Mouse (Mus musculus) cerebellum, adult 2 months (tissue): Measurements from ENCODE around the gene Lrrk1. TPM values are rescaled to one million over a fixed set of nuclear protein-coding genes. Genes with fewer than 3 reads are reported as not detected.

ENCODE experiments used
- DNase-seq, 2 experiments: peaks; one replicate each; pipeline ENCODE4 v3.0.0; 2021
- H3K27ac ChIP-seq: fragments of 200-500 bp; 2 replicates; pipeline ENCODE4 v1.5.1; 2012; ENCODE audit warnings: low read length, control low read depth, inconsistent platforms; ENCODE audit not compliant: insufficient read depth
- H3K27me3 ChIP-seq: fragments of 200-500 bp; 2 replicates; pipeline ENCODE4 v1.6.1; 2012; ENCODE audit warnings: inconsistent platforms, mild to moderate bottlenecking, low read length, moderate library complexity; ENCODE audit not compliant: control insufficient read depth, insufficient read depth
- H3K4me1 ChIP-seq: fragments of 200-500 bp; 2 replicates; pipeline ENCODE4 v1.6.1; 2011; ENCODE audit warnings: low read length; ENCODE audit not compliant: control insufficient read depth, insufficient read depth
- H3K4me3 ChIP-seq: fragments of 200-500 bp; replicated peaks from 2 replicates; pipeline ENCODE3; 2011; ENCODE audit warnings: mild to moderate bottlenecking, low read depth, low read length, control low read depth; ENCODE audit not compliant: insufficient read depth
- CTCF ChIP-seq: fragments of 200-500 bp; IDR thresholded peaks from 2 replicates; pipeline ENCODE4 v1.5.1; 2011; ENCODE audit warnings: low read depth, mild to moderate bottlenecking, control low read depth, low read length, moderate library complexity, borderline replicate concordance; ENCODE audit not compliant: insufficient read depth
- POLR2A ChIP-seq: fragments of 200-500 bp; IDR thresholded peaks from 2 replicates; pipeline ENCODE4 v1.6.1; 2011; ENCODE audit warnings: low read length, control low read depth, borderline replicate concordance; ENCODE audit not compliant: insufficient read depth
- WGBS: fragments of 180-500 bp; shearing (Covaris S2); methylation state at CpG from one replicate; pipeline ENCODE4 v1.1.7; 2018; 5-methylcytosine and 5-hydroxymethylcytosine counted together
- polyA plus RNA-seq: library from polyadenylated mRNA; depleted of rRNA; stranded (reverse); fragments of >200 nt; gene quantifications from 2 replicates; pipeline ENCODE4 v1.2.3, GENCODE M21; 2012

Gene Lrrk1
- polyA plus RNA-seq, 1 experiment = 2.6 TPM

GRCm38 (mm10) chr7:66259436-66260206, 128.5 kb downstream of the Lrrk1 start:
- Histone ChIP-seq H3K4me3 (no peak overlapping the region), H3K27ac (no peak overlapping the region), H3K4me1 (peaks cover 26% of the 10 kb centered on the region), H3K27me3 (no peaks in the 10 kb centered on the region)
- TF ChIP-seq CTCF = no peak
- TF ChIP-seq POLR2A = no peak
- 98% methylated on average over 14 of the region's 14 CpGs for WGBS
- DNase-seq = no peak

- Histone ChIP-seq H3K27ac (no peak overlapping the region), H3K4me1 (peaks cover 29% of the 10 kb centered on the region), H3K4me3 (no peak overlapping the region), H3K27me3 (no peaks in the 10 kb centered on the region)
- 94% methylated on average over 5 of the region's 5 CpGs for WGBS
- TF ChIP-seq POLR2A = no peak
- TF ChIP-seq CTCF = no peak
- DNase-seq = no peak
Observed at GRCm38 (mm10) chr7:66258997-66259396, 129.2 kb downstream of the Lrrk1 start.

- no peaks in the 10 kb centered on the region for H3K27me3 ChIP-seq
- H3K27ac ChIP-seq = no peak overlapping the region
- DNase-seq = no peak
- H3K4me3 ChIP-seq = no peak overlapping the region
- H3K4me1 ChIP-seq = peaks cover 27% of the 10 kb centered on the region
- WGBS = 91% methylated on average over 5 of the region's 5 CpGs
- TF ChIP-seq CTCF (no peak), POLR2A (no peak)
Observed at GRCm38 (mm10) chr7:66257232-66257631, 130.9 kb downstream of the Lrrk1 start.

- WGBS = 65% methylated on average over 5 of the region's 5 CpGs
- Histone ChIP-seq H3K4me1 (peaks cover 19% of the 10 kb centered on the region), H3K27me3 (no peaks in the 10 kb centered on the region), H3K27ac (no peak overlapping the region), H3K4me3 (no peak overlapping the region)
- no peak for DNase-seq
- no peak for TF ChIP-seq POLR2A
- no peak for TF ChIP-seq CTCF
Observed at GRCm38 (mm10) chr7:66256441-66256840, 131.7 kb downstream of the Lrrk1 start.

GRCm38 (mm10) chr7:66254993-66255392, 133.2 kb downstream of the Lrrk1 start:
- no peak for DNase-seq
- 90% methylated on average over 8 of the region's 8 CpGs for WGBS
- TF ChIP-seq CTCF (no peak), POLR2A (no peak)
- H3K27me3 ChIP-seq = no peaks in the 10 kb centered on the region
- no peak overlapping the region for H3K4me3 ChIP-seq
- no peak overlapping the region for H3K27ac ChIP-seq
- H3K4me1 ChIP-seq = peaks cover 6% of the 10 kb centered on the region

- WGBS = 45% methylated on average over 8 of the region's 8 CpGs
- H3K4me1 ChIP-seq = peaks cover 6% of the 10 kb centered on the region; the same call in 1 of the 2 replicates
- H3K27me3 ChIP-seq = no peaks in the 10 kb centered on the region
- peak in 1 of 2 experiments; percentile 44 for DNase-seq
- H3K27ac ChIP-seq = no peak overlapping the region
- TF ChIP-seq CTCF (no peak), POLR2A (no peak)
- H3K4me3 ChIP-seq = no peak overlapping the region
Observed at GRCm38 (mm10) chr7:66253975-66254651, 134.0 kb downstream of the Lrrk1 start.

GRCm38 (mm10) chr7:66250030-66250429, 138.1 kb downstream of the Lrrk1 start:
- H3K27ac ChIP-seq = no peak overlapping the region
- WGBS = 39% methylated on average over 6 of the region's 6 CpGs

More at GRCm38 (mm10) chr7:66250030-66250429, 138.1 kb downstream of the Lrrk1 start:
- no peak overlapping the region for H3K4me3 ChIP-seq
- peaks cover 6% of the 10 kb centered on the region; the same call in 1 of the 2 replicates for H3K4me1 ChIP-seq
- TF ChIP-seq POLR2A = no peak
- TF ChIP-seq CTCF = peak; percentile 49
- peak; percentile 53 to 63 for DNase-seq
- H3K27me3 ChIP-seq = no peaks in the 10 kb centered on the region
